Mouse (Mus musculus) thymus, adult 2 months (tissue): ENCODE results near the gene Tmem120b. TPM values are rescaled to one million over a fixed set of nuclear protein-coding genes. Genes with fewer than 3 reads are reported as not detected.

Experiments used
- DNase-seq: peaks from one replicate; pipeline ENCODE4 v3.0.0; 2021
- H3K27ac ChIP-seq: fragments of 200-500 bp; 2 replicates; pipeline ENCODE4 v1.5.1; 2012; ENCODE audit warnings: low read length, control low read depth; ENCODE audit not compliant: control insufficient read depth, insufficient read depth
- H3K27me3 ChIP-seq: fragments of 200-500 bp; 2 replicates; pipeline ENCODE4 v1.6.1; 2012; ENCODE audit warnings: mild to moderate bottlenecking, low read length, moderate library complexity, mixed read lengths; ENCODE audit not compliant: control insufficient read depth, insufficient read depth
- H3K36me3 ChIP-seq: fragments of 200-500 bp; 2 replicates; pipeline ENCODE4 v1.6.1; 2012; ENCODE audit warnings: mild to moderate bottlenecking, low read length, moderate library complexity; ENCODE audit not compliant: control insufficient read depth, insufficient read depth
- H3K4me1 ChIP-seq: fragments of 200-500 bp; replicated peaks from 2 replicates; pipeline ENCODE4 v1.6.1; 2012; ENCODE audit warnings: low read length; ENCODE audit not compliant: control insufficient read depth, insufficient read depth
- H3K4me3 ChIP-seq: fragments of 200-500 bp; 2 replicates; pipeline ENCODE4 v1.5.1; 2012; ENCODE audit warnings: mild to moderate bottlenecking, low read length, control low read depth, moderate library complexity; ENCODE audit not compliant: control insufficient read depth, insufficient read depth
- CTCF ChIP-seq: fragments of 200-500 bp; IDR thresholded peaks from 2 replicates; pipeline ENCODE4 v1.5.1; 2012; ENCODE audit warnings: mild to moderate bottlenecking, control low read depth, low read length, moderate library complexity, borderline replicate concordance; ENCODE audit not compliant: control insufficient read depth, poor library complexity, insufficient read depth; ENCODE audit errors: extremely low read depth
- POLR2A ChIP-seq: fragments of 200-500 bp; IDR thresholded peaks from 2 replicates; pipeline ENCODE4 v1.6.1; 2012; ENCODE audit warnings: mild to moderate bottlenecking, low read length, control low read depth, moderate library complexity; ENCODE audit not compliant: control insufficient read depth, poor library complexity, insufficient read depth; ENCODE audit errors: extremely low read depth
- whole genome bisulfite sequencing: fragments of 180-500 bp; shearing (Covaris S2); methylation state at CpG from one replicate; pipeline ENCODE4 v1.1.7; 2018; 5-methylcytosine and 5-hydroxymethylcytosine counted together
- polyA plus RNA-seq: library from polyadenylated mRNA; depleted of rRNA; stranded (reverse); fragments of >200 nt; gene quantifications from 2 replicates; pipeline ENCODE4 v1.2.3, GENCODE M21; 2012

Gene Tmem120b
- polyA plus RNA-seq, 1 experiment = 43.6 TPM

- peak; percentile 81 for DNase-seq
- 1% methylated on average over 35 of the region's 35 CpGs for WGBS
- H3K27ac ChIP-seq = peak overlapping the region; percentile 82
- no peaks in the 10 kb centered on the region for H3K36me3 ChIP-seq
- TF ChIP-seq CTCF (0 out of 2 replicates have a peak, but pooled peaks have one; percentile 27), POLR2A (0 out of 2 replicates have a peak, but pooled peaks have one; percentile 17)
- no peaks in the 10 kb centered on the region for H3K27me3 ChIP-seq
- peak overlapping the region; percentile 75 for H3K4me3 ChIP-seq
- peaks cover 23% of the 10 kb centered on the region for H3K4me1 ChIP-seq
Observed at GRCm38 (mm10) chr5:123076419-123077281, 8.4 kb downstream of the Tmem120b start.

GRCm38 (mm10) chr5:123079568-123079967, 11.4 kb downstream of the Tmem120b start:
- 67% methylated on average over 1 of the region's 1 CpGs for WGBS
- no peaks in the 10 kb centered on the region for H3K36me3 ChIP-seq
- peaks cover 33% of the 10 kb centered on the region for H3K4me1 ChIP-seq
- H3K27me3 ChIP-seq = no peaks in the 10 kb centered on the region
- H3K4me3 ChIP-seq = no peak overlapping the region
- TF ChIP-seq CTCF (no peak), POLR2A (no peak)
- no peak for DNase-seq
- no peak overlapping the region for H3K27ac ChIP-seq

DNA sequence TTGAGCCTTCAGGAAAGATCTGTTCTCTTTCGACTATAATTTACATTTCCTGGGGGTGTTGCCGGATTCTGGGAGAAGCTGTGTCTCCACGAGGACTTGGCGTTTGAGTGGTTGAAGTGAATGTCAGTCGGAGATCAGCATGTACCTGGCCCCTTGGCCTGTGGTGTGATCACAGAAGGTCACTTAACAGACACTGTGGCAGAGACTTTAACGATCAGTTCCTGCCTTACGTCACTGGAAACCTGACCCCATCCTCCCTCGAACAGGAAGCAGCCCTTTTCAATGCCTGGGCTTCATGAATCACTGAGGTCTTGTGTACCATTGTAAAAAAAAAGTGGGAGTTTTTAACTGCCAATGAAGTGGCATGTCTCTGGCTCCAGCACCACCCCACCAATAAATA, 11.8 kb downstream of the Tmem120b start:
- no peak for TF ChIP-seq CTCF
- TF ChIP-seq POLR2A = no peak
- 52% methylated on average over 8 of the region's 8 CpGs for WGBS
- DNase-seq = no peak
- Histone ChIP-seq H3K27ac (no peak overlapping the region), H3K4me3 (no peak overlapping the region), H3K4me1 (peaks cover 36% of the 10 kb centered on the region), H3K36me3 (no peaks in the 10 kb centered on the region), H3K27me3 (no peaks in the 10 kb centered on the region)

DNA sequence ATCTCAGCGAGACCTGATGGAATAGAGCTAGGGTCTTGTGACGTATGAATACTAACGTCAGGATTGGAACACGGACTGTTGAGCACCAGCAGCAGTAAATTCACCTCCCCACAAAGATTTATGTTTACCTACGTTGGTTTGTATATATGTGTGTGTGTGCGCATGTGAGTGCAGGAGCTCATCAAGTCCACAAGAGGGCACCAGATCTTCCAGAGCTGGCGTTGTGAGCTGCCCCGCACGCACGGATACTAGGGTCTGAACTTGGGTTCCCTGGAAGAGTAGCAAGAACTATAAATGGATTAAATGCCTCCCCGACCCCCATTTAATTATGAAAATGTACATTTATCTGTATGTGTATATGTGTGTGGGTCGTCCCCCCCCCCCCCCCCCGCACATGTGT, 12.3 kb downstream of the Tmem120b start:
- no peaks in the 10 kb centered on the region for H3K27me3 ChIP-seq
- TF ChIP-seq CTCF (no peak), POLR2A (no peak)
- H3K4me3 ChIP-seq = no peak overlapping the region
- peaks cover 35% of the 10 kb centered on the region for H3K4me1 ChIP-seq
- H3K27ac ChIP-seq = no peak overlapping the region
- DNase-seq = no peak
- 96% methylated on average over 13 of the region's 13 CpGs for WGBS
- no peaks in the 10 kb centered on the region for H3K36me3 ChIP-seq

DNA sequence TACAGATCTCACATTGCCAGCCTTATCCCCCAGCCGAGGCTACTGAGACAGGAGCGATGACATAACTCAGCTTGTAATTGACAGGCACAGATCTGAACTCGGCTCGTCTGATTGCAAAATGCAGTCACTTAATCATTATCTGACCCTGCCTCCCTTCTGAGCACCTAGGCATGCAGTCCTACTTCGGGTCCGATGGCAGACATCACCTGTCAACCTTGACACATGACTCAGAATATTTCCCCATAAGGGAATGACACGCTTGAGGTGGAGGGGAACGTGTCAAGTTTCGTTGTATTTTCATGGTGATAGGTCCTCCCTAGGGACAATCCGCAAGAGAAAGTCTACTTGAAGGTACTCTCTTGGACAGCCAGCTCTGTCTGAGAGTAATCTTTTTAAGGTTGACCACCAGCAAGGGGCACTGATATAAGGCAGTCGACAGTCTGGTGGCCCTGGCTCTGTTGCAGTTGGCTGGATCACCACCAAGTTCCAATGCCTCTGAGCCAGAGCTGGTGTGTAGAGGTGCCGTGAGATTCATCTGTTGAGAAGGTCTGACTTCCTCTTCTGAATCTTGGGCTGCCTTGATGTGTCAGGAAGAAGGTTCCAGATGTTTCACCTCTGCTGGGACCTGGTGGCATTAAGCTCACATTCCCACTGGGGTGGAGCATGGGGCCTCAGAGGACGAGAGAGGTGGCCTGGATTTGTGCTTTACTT, 15.3 kb downstream of the Tmem120b start:
- H3K4me3 ChIP-seq = no peak overlapping the region
- H3K27ac ChIP-seq = no peak overlapping the region
- H3K27me3 ChIP-seq = no peaks in the 10 kb centered on the region
- peaks cover 19% of the 10 kb centered on the region for H3K4me1 ChIP-seq
- no peak for DNase-seq
- TF ChIP-seq CTCF = no peak
- whole genome bisulfite sequencing = 75% methylated on average over 13 of the region's 13 CpGs
- H3K36me3 ChIP-seq = no peaks in the 10 kb centered on the region

GRCm38 (mm10) chr5:123086501-123086900, 18.3 kb downstream of the Tmem120b start:
- WGBS = 96% methylated on average over 2 of the region's 2 CpGs
- no peak overlapping the region for H3K4me3 ChIP-seq
- H3K4me1 ChIP-seq = peaks cover 22% of the 10 kb centered on the region
- H3K27ac ChIP-seq = no peak overlapping the region
- H3K36me3 ChIP-seq = no peaks in the 10 kb centered on the region
- TF ChIP-seq CTCF (no peak), POLR2A (no peak)
- DNase-seq = no peak
- H3K27me3 ChIP-seq = no peaks in the 10 kb centered on the region

- H3K27me3 ChIP-seq = no peaks in the 10 kb centered on the region
- H3K4me1 ChIP-seq = peaks cover 12% of the 10 kb centered on the region
- no peak overlapping the region for H3K4me3 ChIP-seq
- TF ChIP-seq CTCF (no peak), POLR2A (no peak)
- WGBS = 95% methylated on average over 4 of the region's 4 CpGs
- DNase-seq = no peak
- no peaks in the 10 kb centered on the region for H3K36me3 ChIP-seq
- no peak overlapping the region for H3K27ac ChIP-seq
Observed at GRCm38 (mm10) chr5:123088784-123089183, 20.6 kb downstream of the Tmem120b start.
